Mouse (Mus musculus) right cerebral cortex, postnatal 4 days (tissue): Measurements from ENCODE around the gene Prr36.

ENCODE experiments used
- DNase-seq: peaks from one replicate; pipeline ENCODE4 v3.0.0-alpha.2; 2022

The Prr36 gene

GRCm38 (mm10) chr8:4239193-4239890 lies 22.1 kb upstream of the Prr36 start:
- no peak for DNase-seq

GRCm38 (mm10) chr8:4238434-4239192 lies 21.4 kb upstream of the Prr36 start, which contains the start of the genes Map2k7 and Gm49320:
Gene Map2k7, plus strand, starts transcription at chr8:4238740.
Gene Gm49320, plus strand, starts transcription at chr8:4238865.
- DNase-seq = peak; percentile 100

GRCm38 (mm10) chr8:4237814-4238433 lies 20.7 kb upstream of the Prr36 start:
- DNase-seq = no peak

GRCm38 (mm10) chr8:4230612-4231351 lies 13.5 kb upstream of the Prr36 start:
- DNase-seq = no peak

- DNase-seq = no peak
Measured at GRCm38 (mm10) chr8:4229784-4230183, 12.5 kb upstream of the Prr36 start.

DNA sequence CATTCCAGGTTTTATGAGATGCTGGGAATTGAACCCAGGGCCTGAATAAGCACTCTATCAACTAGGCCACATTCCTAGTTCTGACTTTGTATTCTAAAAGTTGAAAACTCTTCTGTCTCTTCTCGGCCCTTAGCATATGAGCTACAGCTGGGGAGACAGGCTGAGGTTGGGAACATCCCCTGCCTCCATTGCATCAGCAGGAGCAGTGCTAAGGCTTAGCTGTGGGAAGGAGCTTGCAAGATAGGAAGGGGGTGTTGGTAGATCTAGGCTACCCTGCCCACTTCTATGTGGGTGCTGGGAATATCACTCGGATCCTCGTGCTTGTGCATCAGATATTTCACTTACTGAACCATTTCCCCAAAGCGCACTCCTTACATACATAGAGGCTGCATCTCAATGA lies 10.7 kb upstream of the Prr36 start:
- DNase-seq = no peak

DNA sequence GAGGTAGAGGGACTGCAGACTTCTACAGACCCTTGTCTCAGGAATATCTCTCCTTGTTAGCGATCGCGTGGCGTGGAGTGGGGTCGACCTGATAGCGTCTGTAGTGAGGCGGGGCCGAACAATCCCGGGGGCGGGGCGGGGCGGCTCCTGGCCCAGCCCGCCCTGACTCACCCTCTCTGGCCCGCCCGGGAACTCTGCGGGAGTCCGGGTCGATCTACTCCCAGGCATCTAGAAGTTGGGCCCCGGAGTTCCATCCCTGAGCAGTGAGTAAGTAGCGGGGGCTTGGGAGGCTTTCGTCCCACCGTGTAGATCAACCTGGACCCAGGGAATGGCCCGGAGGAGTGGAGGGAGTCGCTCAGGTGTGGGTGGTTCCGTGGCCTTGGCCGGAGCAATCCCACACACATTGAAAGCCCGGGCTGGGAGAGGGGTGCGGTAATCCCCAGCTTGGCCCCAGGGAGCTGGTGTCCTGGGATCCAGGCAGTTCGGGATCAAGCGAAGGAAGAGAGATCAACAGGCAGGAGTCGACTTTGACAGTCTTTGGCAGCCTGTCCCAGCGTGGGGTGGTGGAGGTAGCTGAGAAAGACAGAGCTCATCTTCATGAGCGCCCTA lies 9.6 kb upstream of the Prr36 start, which contains the start of gene Lrrc8e:
Gene Lrrc8e, plus strand, starts transcription at position 89 of the 609 bp plus-strand sequence.
- no peak for DNase-seq

DNA sequence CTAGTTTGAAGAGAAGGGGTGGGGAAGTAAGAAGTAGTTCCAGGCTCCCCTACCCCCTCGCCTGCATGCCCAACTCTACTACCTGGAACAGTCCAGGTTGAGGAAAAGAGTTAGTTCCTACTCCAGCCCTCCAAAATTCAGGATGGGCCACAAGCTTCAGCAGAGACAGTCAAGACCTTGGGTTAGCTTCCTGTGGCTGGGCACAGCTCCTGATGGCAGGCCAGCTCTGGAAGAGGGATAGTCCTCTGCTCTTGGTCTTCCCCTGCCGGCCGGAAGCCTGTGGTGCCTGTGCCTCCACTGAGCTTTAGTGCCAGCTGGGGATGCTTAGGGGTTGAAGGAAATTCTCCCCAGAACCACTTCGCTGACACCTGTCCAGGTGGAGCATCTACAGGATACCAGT lies 9.1 kb upstream of the Prr36 start:
- DNase-seq = no peak

GRCm38 (mm10) chr8:4222059-4222458 lies 4.8 kb upstream of the Prr36 start:
- DNase-seq = no peak

DNA sequence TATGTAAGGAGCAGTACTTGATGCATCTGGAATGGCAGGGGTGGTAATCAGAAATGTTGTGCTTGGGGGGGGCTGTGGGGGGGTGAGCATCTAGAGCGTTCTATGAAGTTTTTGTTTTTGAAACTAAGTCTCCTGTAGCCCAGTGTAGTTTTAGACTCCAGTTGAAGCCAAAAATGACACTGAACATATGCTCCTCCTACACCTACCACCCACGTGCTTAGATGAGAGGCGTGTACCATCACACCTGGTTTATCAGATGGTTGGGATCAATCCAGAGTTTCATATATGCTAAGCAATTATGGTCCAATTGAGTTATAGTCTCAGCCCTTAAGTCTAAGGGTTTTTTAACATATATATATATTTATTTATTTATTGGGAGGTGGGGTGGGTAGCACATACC lies 2.4 kb upstream of the Prr36 start:
- no peak for DNase-seq

DNA sequence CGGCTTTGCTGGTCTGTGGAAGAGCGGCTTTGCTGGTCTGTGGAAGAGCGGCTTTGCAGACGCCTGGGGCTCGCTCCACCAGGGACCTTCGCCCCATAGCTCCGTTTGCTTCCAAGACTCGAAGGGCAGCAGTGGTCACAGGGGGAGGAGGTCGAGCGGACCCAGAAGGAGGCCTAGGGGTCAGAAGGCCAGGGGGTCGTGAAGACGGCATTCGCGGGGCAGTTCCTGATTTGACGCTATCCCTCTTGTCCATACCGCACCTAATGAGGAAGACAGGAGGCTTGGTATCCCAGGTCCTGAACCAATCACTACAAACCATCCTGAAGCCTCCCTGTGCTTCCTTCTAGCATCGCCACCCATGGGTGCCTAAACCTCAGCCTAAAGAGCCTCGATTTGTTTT lies 963 bp downstream of the Prr36 start:
- DNase-seq = peak; percentile 40

DNA sequence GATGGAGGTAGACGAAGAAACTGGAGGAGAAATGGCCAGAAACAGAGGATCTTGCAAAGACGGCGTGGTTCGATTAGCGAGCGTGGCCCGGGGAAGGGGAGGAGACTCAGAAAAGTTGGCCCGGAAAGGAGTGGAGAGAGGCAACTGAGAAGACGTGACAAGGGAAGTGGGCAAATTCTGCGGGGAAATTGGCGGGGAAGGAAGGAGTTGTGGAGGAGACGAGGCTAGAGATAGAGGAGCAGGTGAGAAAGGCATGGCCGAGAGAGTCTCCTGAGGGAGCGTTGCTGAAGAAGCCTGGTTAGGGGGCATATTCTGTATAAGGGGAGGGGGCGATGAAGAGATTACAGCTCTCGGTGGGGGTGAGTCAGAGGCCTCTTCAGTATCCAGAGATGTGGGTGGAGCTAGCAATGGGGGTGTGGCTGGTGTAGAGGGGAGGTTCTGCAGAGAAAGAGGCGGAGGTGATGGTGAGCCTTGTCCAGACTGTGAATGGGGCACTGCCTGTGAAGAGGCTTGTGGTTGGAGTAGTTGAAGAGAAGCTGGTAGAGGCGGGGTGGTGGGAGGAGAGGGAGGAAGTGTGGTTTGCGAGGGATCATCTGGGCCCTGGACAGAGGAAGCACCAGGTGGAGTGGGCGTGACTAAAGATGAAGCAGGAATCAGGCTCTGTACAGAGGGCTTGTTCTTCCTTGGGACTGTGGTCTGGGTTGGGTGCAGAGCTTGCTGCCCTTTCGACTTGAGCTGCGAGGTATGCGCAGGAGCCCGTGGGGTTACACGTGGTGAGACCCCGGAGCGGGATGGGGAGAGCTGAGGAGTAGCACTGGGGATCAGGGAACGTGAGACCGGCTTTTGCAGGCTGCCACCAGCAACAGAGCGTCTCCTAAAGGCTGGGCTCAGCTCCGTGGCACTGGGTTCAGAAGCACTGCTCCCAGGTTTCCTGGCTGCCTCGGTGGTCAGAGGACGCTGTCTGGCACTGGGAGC lies 3.0 kb downstream of the Prr36 start:
- no peak for DNase-seq

GRCm38 (mm10) chr8:4213210-4214005 lies 3.9 kb downstream of the Prr36 start:
- DNase-seq = peak; percentile 59

GRCm38 (mm10) chr8:4212809-4213209 lies 4.5 kb downstream of the Prr36 start:
- peak; percentile 35 for DNase-seq

DNA sequence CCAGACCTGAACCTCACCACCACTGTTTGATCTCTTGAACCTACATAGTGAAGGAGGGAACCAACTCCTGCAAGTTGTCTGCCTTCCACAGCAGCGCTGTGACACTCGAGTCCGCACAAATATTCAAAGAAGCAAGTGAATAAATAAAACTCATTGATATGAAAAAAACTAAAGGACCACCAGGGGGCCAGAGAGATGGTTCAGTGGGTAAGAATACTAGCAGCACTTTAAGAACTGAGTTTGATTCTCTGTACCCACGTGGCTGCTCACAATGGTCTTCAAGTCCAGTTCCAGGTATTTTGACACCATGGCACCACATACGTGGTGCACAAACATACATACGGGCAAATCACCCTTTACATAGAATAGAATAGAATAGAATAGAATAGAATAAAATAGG lies 6.2 kb downstream of the Prr36 start:
- DNase-seq = no peak

GRCm38 (mm10) chr8:4207016-4207350 lies 10.3 kb downstream of the Prr36 start:
- no peak for DNase-seq

- DNase-seq = peak; percentile 32
Measured at GRCm38 (mm10) chr8:4206182-4207015, 10.9 kb downstream of the Prr36 start.

- DNase-seq = peak; percentile 29
Measured at GRCm38 (mm10) chr8:4205246-4206123, 11.8 kb downstream of the Prr36 start.

GRCm38 (mm10) chr8:4201321-4201720 lies 15.9 kb downstream of the Prr36 start:
- DNase-seq = no peak
